Mouse (Mus musculus) liver, postnatal 0 days (tissue): ENCODE measurements around the gene Tmem212.

Experiments
- CTCF ChIP-seq: sonication (generic); IDR thresholded peaks from 2 replicates; pipeline ENCODE4 v1.5.1; 2016; ENCODE audit warnings: antibody characterized with exemption, low read depth
- EP300 ChIP-seq: IDR thresholded peaks from 2 replicates; pipeline ENCODE4 v1.6.1; 2016; ENCODE audit warnings: antibody characterized with exemption, low read depth, mild to moderate bottlenecking

- TF ChIP-seq CTCF (no peak), EP300 (no peak)
These were observed 10.6 kb upstream of the Tmem212 start for GRCm38 (mm10) chr3:27906647-27907209.
